Mouse (Mus musculus): ENCODE results near the gene Ccdc13.

DNA sequence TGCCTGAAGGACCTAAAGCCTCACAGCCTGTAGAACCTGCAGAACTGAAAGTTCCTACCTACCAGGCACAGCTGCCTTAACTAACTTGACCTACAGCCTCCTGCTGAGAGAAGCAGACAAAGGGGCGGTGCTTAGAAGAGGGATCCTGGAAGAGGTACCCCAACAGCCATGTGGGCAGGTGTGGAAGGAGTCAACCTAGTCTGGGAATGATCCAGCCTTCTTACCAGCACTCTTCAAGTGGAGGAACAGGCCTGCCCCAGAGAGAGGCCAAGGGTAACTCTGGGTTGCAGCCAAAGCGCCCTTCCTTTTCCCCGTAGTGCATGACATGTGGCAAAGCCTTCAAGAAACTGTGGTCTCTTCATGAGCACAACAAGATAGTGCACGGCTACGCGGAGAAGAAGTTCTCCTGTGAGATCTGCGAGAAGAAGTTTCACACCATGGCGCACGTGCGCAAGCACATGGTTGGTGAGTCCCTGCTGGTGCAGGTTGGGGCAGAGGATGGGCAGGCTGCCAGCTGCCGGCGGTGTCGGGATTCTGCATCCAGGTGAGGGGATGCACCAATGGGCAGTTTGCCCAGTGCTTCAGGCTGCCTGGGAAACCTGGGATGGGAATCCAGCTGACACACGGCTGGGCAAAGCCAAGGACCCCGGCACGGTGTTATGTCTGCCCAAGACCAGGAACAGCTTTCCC lies 74.0 kb downstream of the Ccdc13 start:
- no peak for TF ChIP-seq POLR2A (IDR thresholded peaks at IDR 0.05; ENCODE audit: control insufficient read depth, extremely low read depth, insufficient read depth, low read length, poor library complexity)
- TF ChIP-seq CTCF (IDR thresholded peaks at IDR 0.05; ENCODE audit: borderline replicate concordance, control insufficient read depth, extremely low read depth, insufficient read depth, low read length, poor library complexity) = no peak

Data from thymus, adult 2 months (tissue).